Mouse (Mus musculus): ENCODE data around the gene Sh3gl3. TPM values are rescaled to one million over a fixed set of nuclear protein-coding genes. Genes with fewer than 3 reads are reported as not detected.

The Sh3gl3 gene
- total RNA-seq, 2 experiments from 2014 or later, result 5.7 to 6.4 TPM

GRCm38 (mm10) chr7:82234010-82234897 is 60.6 kb downstream of the Sh3gl3 start:
- no peak for DNase-seq (ENCODE audit: low spot score in 2 of 2)

- no peak for DNase-seq (ENCODE audit: low spot score in 2 of 2)
Observed at GRCm38 (mm10) chr7:82234898-82235290, 61.3 kb downstream of the Sh3gl3 start.

GRCm38 (mm10) chr7:82235486-82235885 is 61.8 kb downstream of the Sh3gl3 start:
- DNase-seq (ENCODE audit: low spot score in 2 of 2), result no peak

GRCm38 (mm10) chr7:82236152-82236898 is 62.7 kb downstream of the Sh3gl3 start:
- no peak for DNase-seq (ENCODE audit: low spot score in 2 of 2)

GRCm38 (mm10) chr7:82236899-82237162 is 63.2 kb downstream of the Sh3gl3 start:
- DNase-seq (ENCODE audit: low spot score in 2 of 2), result no peak

GRCm38 (mm10) chr7:82240424-82241240 is 67.0 kb downstream of the Sh3gl3 start:
- no peak for DNase-seq (ENCODE audit: low spot score in 2 of 2)

GRCm38 (mm10) chr7:82244701-82245100 is 71.1 kb downstream of the Sh3gl3 start:
- DNase-seq (ENCODE audit: low spot score in 2 of 2), result no peak

GRCm38 (mm10) chr7:82248953-82249695 is 75.5 kb downstream of the Sh3gl3 start:
- DNase-seq (ENCODE audit: low spot score in 2 of 2), result no peak

GRCm38 (mm10) chr7:82253309-82253708 is 79.7 kb downstream of the Sh3gl3 start:
- DNase-seq (ENCODE audit: low spot score in 2 of 2), result no peak

GRCm38 (mm10) chr7:82256936-82257335 is 83.3 kb downstream of the Sh3gl3 start:
- DNase-seq (ENCODE audit: low spot score in 2 of 2), result no peak

GRCm38 (mm10) chr7:82257530-82257929 is 83.9 kb downstream of the Sh3gl3 start:
- no peak for DNase-seq (ENCODE audit: low spot score in 2 of 2)

- DNase-seq (ENCODE audit: low spot score in 2 of 2), result peak in 1 of 2 experiments; percentile 39
Observed at GRCm38 (mm10) chr7:82260210-82260609, 86.6 kb downstream of the Sh3gl3 start.

- peak; percentile 32 to 62 for DNase-seq (ENCODE audit: low spot score in 2 of 2)
Observed at GRCm38 (mm10) chr7:82263141-82263540, 89.5 kb downstream of the Sh3gl3 start.

- no peak for DNase-seq (ENCODE audit: low spot score in 2 of 2)
Observed at GRCm38 (mm10) chr7:82264119-82264518, 90.5 kb downstream of the Sh3gl3 start.

GRCm38 (mm10) chr7:82265365-82265764 is 91.7 kb downstream of the Sh3gl3 start:
- no peak for DNase-seq (ENCODE audit: low spot score in 2 of 2)

- DNase-seq (ENCODE audit: low spot score in 2 of 2), result no peak
Observed at GRCm38 (mm10) chr7:82269948-82270347, 96.3 kb downstream of the Sh3gl3 start.

GRCm38 (mm10) chr7:82271742-82272141 is 98.1 kb downstream of the Sh3gl3 start:
- no peak for DNase-seq (ENCODE audit: low spot score in 2 of 2)

- DNase-seq (ENCODE audit: low spot score in 2 of 2), result peak in 1 of 2 experiments; percentile 27
Observed at GRCm38 (mm10) chr7:82272875-82273274, 99.2 kb downstream of the Sh3gl3 start.

GRCm38 (mm10) chr7:82274011-82274709 is 100.5 kb downstream of the Sh3gl3 start:
- DNase-seq (ENCODE audit: low spot score in 2 of 2), result peak; percentile 39 to 64

- no peak for DNase-seq (ENCODE audit: low spot score in 2 of 2)
Observed at GRCm38 (mm10) chr7:82274975-82275374, 101.3 kb downstream of the Sh3gl3 start.

All from gastrocnemius, postnatal 4 days (tissue).